Mouse (Mus musculus): ENCODE measurements around the gene Hnrnpa1.
"Not testable (repeated sequence)": the region's sequence is repeated elsewhere in the genome, so short reads cannot be mapped to it uniquely, and the experiment has no call there.

Gene Hnrnpa1

DNA sequence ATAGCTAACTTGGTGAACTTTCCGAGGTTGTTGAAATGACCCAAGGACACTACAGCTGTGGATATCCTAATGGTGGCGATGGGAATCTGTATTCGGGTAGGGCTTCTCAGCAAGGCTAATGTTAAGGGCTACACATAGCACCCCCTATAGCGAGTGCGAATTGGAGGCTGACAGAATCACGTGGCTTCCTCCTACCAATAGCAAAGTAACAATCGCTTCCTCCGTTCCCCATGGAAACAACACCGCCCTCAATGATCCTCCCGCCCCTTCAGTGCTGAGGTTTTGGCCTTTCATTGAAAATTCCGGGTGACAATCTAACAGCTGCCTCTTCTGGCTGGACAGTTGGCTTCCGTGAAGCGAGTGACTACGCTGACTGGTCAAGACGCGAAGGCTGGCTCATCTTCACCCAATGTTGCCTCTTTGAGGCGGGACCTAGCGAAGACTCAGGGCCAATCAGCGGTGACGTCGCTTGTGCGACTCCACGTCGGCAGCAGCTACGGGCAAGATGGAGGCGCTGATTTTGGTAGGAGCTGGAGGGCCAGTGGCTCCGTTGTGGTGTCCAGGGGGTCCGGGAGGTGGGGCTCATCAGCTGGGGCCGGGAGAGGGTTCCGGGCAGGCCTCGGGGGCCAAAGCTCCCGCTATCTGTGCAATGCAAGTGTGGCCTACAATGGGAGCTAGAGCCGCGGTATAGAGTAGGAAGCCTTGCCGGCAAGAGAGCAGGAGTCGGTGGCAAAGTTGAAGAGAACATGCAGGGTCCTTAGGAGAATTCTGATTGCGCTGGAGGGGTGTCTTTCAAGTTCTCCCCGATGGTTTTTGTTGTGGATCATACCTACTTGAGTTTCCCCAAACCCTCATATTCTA is 32.4 kb downstream of the Hnrnpa1 start, which contains the start of gene Copz1:
Copz1 (plus strand) TSS at position 296 of the 861 bp plus-strand sequence.
- peak; percentile 99 for DNase-seq (ENCODE audit: low spot score)

- not testable (repeated sequence) for DNase-seq (ENCODE audit: low spot score)
These were observed 35.7 kb downstream of the Hnrnpa1 start for GRCm38 (mm10) chr15:103275943-103276342.

- no peak for DNase-seq (ENCODE audit: low spot score)
These were observed 37.7 kb downstream of the Hnrnpa1 start for GRCm38 (mm10) chr15:103277949-103278348.

DNA sequence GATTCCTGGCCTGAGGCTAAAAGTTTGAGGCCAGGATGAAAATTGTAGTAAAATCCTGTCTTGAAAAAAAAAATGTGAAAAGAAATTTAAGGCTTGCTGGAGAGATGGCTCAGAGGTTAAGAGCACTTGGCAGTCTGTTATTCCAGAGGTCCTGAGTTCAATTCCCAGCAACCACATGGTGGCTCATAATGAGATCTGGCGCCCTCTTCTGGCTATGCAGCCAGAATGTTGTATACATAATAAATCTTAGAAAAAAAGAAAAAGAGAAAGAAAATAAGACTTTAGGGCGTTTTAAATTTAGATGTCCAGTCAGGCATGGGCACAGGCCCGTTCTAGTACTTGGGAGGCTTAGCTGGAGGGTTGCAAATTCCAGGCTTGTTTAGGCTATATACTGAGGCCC is 39.5 kb downstream of the Hnrnpa1 start:
- DNase-seq (ENCODE audit: low spot score) = peak; percentile 61

DNA sequence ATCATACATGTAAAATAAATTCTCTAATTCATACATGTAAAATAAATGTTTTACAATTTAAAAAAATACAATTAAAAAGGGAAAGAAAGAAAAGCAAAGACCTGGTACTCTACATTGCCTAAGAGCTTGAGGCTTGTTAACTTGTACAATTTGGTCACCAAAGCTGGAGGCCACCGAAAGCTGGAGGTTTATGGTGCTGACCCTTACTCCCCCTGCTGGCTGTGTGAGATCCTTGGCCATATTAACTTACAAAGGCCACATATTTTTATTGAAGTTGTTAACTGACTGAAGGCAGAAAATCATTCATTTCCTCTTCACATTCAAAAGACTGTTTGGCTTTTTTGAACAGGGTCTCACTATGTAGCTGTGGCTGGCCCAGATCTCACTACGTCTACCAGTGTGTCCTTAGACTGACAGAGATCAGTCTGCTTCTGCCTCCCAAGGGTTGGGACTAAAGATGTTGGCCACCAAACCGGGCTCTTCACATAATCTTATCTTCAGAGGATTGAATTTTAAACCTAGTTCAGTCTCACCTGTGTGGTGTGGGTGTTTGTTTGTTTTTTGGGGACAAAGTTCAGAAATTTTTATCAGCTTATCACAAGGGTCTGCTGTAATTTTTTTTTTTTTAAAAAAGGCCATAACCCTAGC is 40.7 kb downstream of the Hnrnpa1 start:
- DNase-seq (ENCODE audit: low spot score) = peak; percentile 76

- no peak for DNase-seq (ENCODE audit: low spot score)
These were observed 41.4 kb downstream of the Hnrnpa1 start for GRCm38 (mm10) chr15:103281465-103282205.

DNA sequence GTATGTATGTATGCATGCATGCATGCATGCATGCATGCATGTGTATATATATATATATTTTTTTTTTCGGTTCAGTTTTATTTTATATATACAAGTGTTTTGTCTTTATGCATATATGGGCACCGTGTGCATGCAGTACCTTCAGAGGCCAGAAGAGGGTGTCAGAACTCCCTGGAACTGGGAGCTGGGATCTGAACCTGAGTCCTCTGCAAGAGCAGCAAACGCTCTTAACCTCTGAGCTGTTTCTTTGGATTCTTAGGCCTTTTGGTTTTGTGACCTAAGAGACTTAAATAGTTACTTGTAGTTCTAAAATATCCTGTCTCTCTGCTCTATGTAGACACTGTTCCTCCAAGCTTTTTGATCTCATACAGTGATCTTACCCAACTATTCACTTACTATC is 43.8 kb downstream of the Hnrnpa1 start:
- peak; percentile 82 for DNase-seq (ENCODE audit: low spot score)

- no peak for DNase-seq (ENCODE audit: low spot score)
These were observed 44.4 kb downstream of the Hnrnpa1 start for GRCm38 (mm10) chr15:103284647-103285046.

DNA sequence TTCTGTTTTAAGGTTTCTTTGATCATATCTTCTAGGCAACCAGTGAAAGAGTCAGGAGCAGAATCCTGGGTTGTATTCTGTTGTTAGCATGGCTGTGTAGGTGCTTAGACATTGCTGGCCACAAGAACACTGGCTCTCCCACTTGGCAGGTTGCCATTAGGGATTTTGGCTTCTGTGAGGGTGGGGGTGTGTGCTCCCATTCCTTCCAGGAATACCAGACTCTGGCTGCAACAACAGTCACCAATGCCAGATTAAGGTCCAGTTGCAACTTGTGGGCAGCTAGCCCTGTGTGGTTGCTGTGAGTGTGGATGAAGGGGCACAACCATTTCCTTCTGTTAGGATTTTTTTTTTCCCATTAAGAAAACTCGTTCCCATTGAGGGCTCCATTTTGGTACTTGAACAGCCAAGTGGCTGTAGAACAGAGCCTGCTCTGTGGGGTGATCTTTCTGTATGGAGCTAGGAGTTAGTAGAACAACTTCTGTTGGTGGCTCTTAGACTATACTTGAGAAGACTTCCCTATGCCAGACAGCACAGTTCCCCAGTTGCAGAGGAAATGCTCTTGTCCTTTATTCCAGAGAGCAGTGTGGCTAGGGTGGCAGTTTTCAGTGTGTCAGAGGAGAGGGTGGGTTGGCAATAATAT is 45.7 kb downstream of the Hnrnpa1 start:
- no peak for DNase-seq (ENCODE audit: low spot score)

- no peak for DNase-seq (ENCODE audit: low spot score)
These were observed 49.4 kb downstream of the Hnrnpa1 start for GRCm38 (mm10) chr15:103289600-103289999.

GRCm38 (mm10) chr15:103290417-103290816 is 50.2 kb downstream of the Hnrnpa1 start:
- no peak for DNase-seq (ENCODE audit: low spot score)

DNA sequence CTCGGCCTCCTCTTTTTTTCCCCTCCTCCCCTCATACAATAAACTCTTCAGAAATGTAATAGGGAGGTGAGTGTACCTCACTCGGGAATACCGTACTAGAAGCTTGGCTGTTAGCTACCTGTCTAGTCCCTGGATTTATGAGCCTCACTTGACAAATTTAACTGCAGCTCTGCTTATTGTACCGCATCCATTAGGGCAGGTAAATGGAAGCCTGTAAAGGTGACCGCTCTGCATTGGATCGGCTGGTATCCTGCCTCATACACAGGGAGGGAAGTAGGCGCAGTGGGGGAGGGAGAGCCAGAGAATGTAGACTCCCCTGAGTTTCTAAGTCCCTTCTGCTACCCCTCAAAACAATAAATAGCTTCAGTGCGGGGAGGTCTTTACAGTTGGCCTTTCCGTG is 50.6 kb downstream of the Hnrnpa1 start:
- DNase-seq (ENCODE audit: low spot score) = no peak

- DNase-seq (ENCODE audit: low spot score) = no peak
These were observed 52.6 kb downstream of the Hnrnpa1 start for GRCm38 (mm10) chr15:103292673-103293345.

- DNase-seq (ENCODE audit: low spot score) = no peak
These were observed 53.1 kb downstream of the Hnrnpa1 start for GRCm38 (mm10) chr15:103293375-103293774.

DNA sequence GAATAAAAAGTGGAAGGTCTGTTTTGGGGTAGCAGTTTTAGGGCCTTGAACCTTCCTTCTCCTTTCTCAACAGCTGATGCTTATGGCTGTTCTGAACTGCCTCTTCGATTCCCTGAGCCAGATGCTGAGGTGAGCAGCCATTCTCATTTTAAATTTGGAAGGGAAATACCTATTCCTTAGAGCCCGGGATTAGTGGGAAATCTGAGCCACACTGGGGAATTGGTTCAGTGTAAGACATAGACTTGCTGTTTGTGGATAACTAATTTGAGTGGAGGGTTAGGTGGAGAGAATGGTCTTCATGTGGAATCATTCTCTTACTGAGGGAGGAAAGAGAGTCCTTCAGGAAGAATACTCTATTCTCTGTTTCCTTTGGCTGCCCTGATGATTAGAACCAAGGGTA is 54.4 kb downstream of the Hnrnpa1 start:
- no peak for DNase-seq (ENCODE audit: low spot score)

GRCm38 (mm10) chr15:103295851-103296250 is 55.6 kb downstream of the Hnrnpa1 start:
- peak; percentile 77 for DNase-seq (ENCODE audit: low spot score)
